ENCODE assay signal across 28 mouse cellular contexts in genomic region chr10:79879527-79879926, GRCm38 (mm10). TPM values are rescaled to one million over a fixed set of nuclear protein-coding genes. Genes with fewer than 3 reads are reported as not detected.
DNase-seq lines count a peak whose midpoint lies in the region; ATAC-seq and TF ChIP-seq lines count a peak whose summit lies in the region.
"Had no signal": no experiment of that assay in that cellular context is flagged by ENCODE, and none has a peak within 500 bp of the region (broad histone marks: within the 10 kb centered on the region; RNA-seq: fewer than 3 reads in every experiment).

No protein-coding gene starts in this region.

- no peak for TF ChIP-seq EP300 in liver, postnatal 0 days (IDR thresholded peaks at IDR 0.05; ENCODE audit: low read depth)

- H3K9ac ChIP-seq in heart, embryonic 13.5 days = 0 out of 2 replicates have a peak overlapping the region, but pooled peaks have one; percentile 37
- H3K9ac ChIP-seq in heart, embryonic 11.5 days (ENCODE audit: low read depth, low read length) = no peak overlapping the region
- no peak overlapping the region for H3K9ac ChIP-seq in liver, postnatal 0 days (replicated peaks)
- H3K9ac ChIP-seq: forebrain, embryonic 12.5 days; limb, embryonic 12.5 days; lung, embryonic 15.5 days; midbrain, embryonic 12.5 days; neural tube, embryonic 15.5 days had no signal

- H3K4me3 ChIP-seq in heart, embryonic 13.5 days = no peak overlapping the region
- H3K4me3 ChIP-seq in heart, embryonic 11.5 days (ENCODE audit: low read depth, low read length) = no peak overlapping the region
- no peak overlapping the region for H3K4me3 ChIP-seq in liver, postnatal 0 days (ENCODE audit: low read depth, low read length)
- H3K4me3 ChIP-seq: embryonic facial prominence, embryonic 13.5 days; erythroblast, embryonic 14.5 days; forebrain, embryonic 12.5 days; limb, embryonic 12.5 days; lung, embryonic 15.5 days; midbrain, embryonic 12.5 days; neural tube, embryonic 15.5 days had no signal

- H3K27ac ChIP-seq in heart, embryonic 13.5 days (replicated peaks) = no peak overlapping the region
- H3K27ac ChIP-seq in heart, embryonic 11.5 days (ENCODE audit: low read depth, low read length) = no peak overlapping the region
- peak overlapping the region; percentile 8; the same call in 1 of the 2 replicates for H3K27ac ChIP-seq in liver, postnatal 0 days (ENCODE audit: low read depth)
- H3K27ac ChIP-seq: embryonic facial prominence, embryonic 13.5 days; forebrain, embryonic 12.5 days; limb, embryonic 12.5 days; lung, embryonic 15.5 days; midbrain, embryonic 12.5 days; neural tube, embryonic 15.5 days had no signal

- TF ChIP-seq CTCF in liver, postnatal 0 days (IDR thresholded peaks at IDR 0.05; ENCODE audit: low read depth) = no peak

- no peak for ATAC-seq in heart, embryonic 13.5 days (ENCODE audit: extremely low read depth, insufficient number of reproducible peaks, low FRiP score, low TSS enrichment)
- ATAC-seq in heart, embryonic 11.5 days (replicated peaks; ENCODE audit: insufficient number of reproducible peaks, low FRiP score, low TSS enrichment) = no peak
- ATAC-seq in granulocyte monocyte progenitor cell, adult 5-6 weeks (replicated peaks; ENCODE audit: poor library complexity, severe bottlenecking) = 0 out of 2 replicates have a peak, but pooled peaks have one; percentile 7
- peak; percentile 28; the same call in 1 of the 2 replicates for ATAC-seq in liver, postnatal 0 days
- ATAC-seq: intestine, postnatal 0 days had no signal

- H3K4me1 ChIP-seq in heart, embryonic 13.5 days = peaks cover 46% of the 10 kb centered on the region
- H3K4me1 ChIP-seq in heart, embryonic 11.5 days (ENCODE audit: control insufficient read depth, insufficient read depth, low read length) = peaks cover 21% of the 10 kb centered on the region
- peaks cover 66% of the 10 kb centered on the region for H3K4me1 ChIP-seq in liver, postnatal 0 days (ENCODE audit: insufficient read depth)

- H3K4me2 ChIP-seq in heart, embryonic 13.5 days = no peak overlapping the region
- no peak overlapping the region for H3K4me2 ChIP-seq in heart, embryonic 11.5 days
- peak overlapping the region; percentile 47; the same call in 1 of the 2 replicates for H3K4me2 ChIP-seq in liver, postnatal 0 days (ENCODE audit: low read depth, low read length)
- H3K4me2 ChIP-seq: embryonic facial prominence, embryonic 13.5 days; forebrain, embryonic 12.5 days; limb, embryonic 12.5 days; lung, embryonic 15.5 days; midbrain, embryonic 12.5 days; neural tube, embryonic 15.5 days had no signal

- no peaks in the 10 kb centered on the region for H3K36me3 ChIP-seq in heart, embryonic 13.5 days
- H3K36me3 ChIP-seq in heart, embryonic 11.5 days (ENCODE audit: control insufficient read depth, insufficient read depth, low read length) = no peaks in the 10 kb centered on the region
- no peaks in the 10 kb centered on the region for H3K36me3 ChIP-seq in liver, postnatal 0 days (replicated peaks; ENCODE audit: insufficient read depth, low read length)
- H3K36me3 ChIP-seq: embryonic facial prominence, embryonic 13.5 days; forebrain, embryonic 12.5 days; limb, embryonic 12.5 days; lung, embryonic 15.5 days; midbrain, embryonic 12.5 days; neural tube, embryonic 15.5 days had no signal

- peak; percentile 17 for DNase-seq in kidney, postnatal 14 days
- DNase-seq in kidney, postnatal 10 days = no peak
- peak; percentile 62 for DNase-seq in liver, postnatal 0 days
- DNase-seq in layer of hippocampus, postnatal 36 days = no peak
- DNase-seq: adrenal gland, postnatal 14 days; cerebellum, adult 8-10 months; cerebellum, postnatal 36 days; embryo, embryonic 11 days; gastrocnemius, postnatal 25 days; heart, postnatal 14 days; lung, postnatal 4 days; right cerebral cortex, adult 18-20 months; thymus, adult 18-20 months; thymus, postnatal 36 days had no signal

- H3K9me3 ChIP-seq in heart, embryonic 13.5 days = no peaks in the 10 kb centered on the region
- H3K9me3 ChIP-seq in heart, embryonic 11.5 days (replicated peaks; ENCODE audit: control insufficient read depth, low read length) = no peaks in the 10 kb centered on the region
- no peaks in the 10 kb centered on the region for H3K9me3 ChIP-seq in liver, postnatal 0 days (ENCODE audit: low read length)
- H3K9me3 ChIP-seq: embryonic facial prominence, embryonic 13.5 days; forebrain, embryonic 12.5 days; limb, embryonic 12.5 days; lung, embryonic 15.5 days; midbrain, embryonic 12.5 days; neural tube, embryonic 15.5 days had no signal

- 30% methylated on average over 3 of the region's 3 CpGs for WGBS in heart, embryonic 13.5 days
- 41% methylated on average over 3 of the region's 3 CpGs for WGBS in heart, embryonic 11.5 days (ENCODE audit: insufficient replicate concordance)
- WGBS in liver, postnatal 0 days (ENCODE audit: insufficient replicate concordance) = 10% methylated on average over 3 of the region's 3 CpGs

- peaks cover 50% of the 10 kb centered on the region for H3K27me3 ChIP-seq in heart, embryonic 13.5 days (replicated peaks)
- H3K27me3 ChIP-seq in heart, embryonic 11.5 days (ENCODE audit: control insufficient read depth, insufficient read depth, low read length) = peaks cover 15% of the 10 kb centered on the region
- peaks cover 9% of the 10 kb centered on the region; the same call in 1 of the 2 replicates for H3K27me3 ChIP-seq in liver, postnatal 0 days (ENCODE audit: insufficient read depth, low read length)

RNA-seq across cellular contexts. Expression of gene Plppr3, which starts 5.1 kb away (rescaled TPM):
- 15.8 and 16.4 TPM in 2 replicates for polyA plus RNA-seq in heart, embryonic 13.5 days (2015; fragmentation: Nextera tagmentation; extraction: Ambion mirVana)
- 14.1 and 14.3 TPM in 2 replicates for polyA plus RNA-seq in heart, embryonic 11.5 days (2014; fragmentation: Nextera tagmentation; extraction: Ambion mirVana)
- total RNA-seq in granulocyte monocyte progenitor cell, adult 5-6 weeks (2014; fragmentation: Nextera tagmentation) = 72.1 and 111 TPM in 2 replicates
- total RNA-seq in granulocyte monocyte progenitor cell, adult 5-6 weeks (2017) = 91.6 and 112 TPM in 2 replicates
- 2.9 and 4.9 TPM in 2 replicates for polyA plus RNA-seq in liver, postnatal 0 days (2015; fragmentation: Nextera tagmentation; extraction: Ambion mirVana)
- 10 to 100 TPM; 28.4 to 28.7 TPM for total RNA-seq in layer of hippocampus, postnatal 36 days (2021)

RNA-seq across cellular contexts. Expression of gene Prtn3, which starts 5.3 kb away (rescaled TPM):
- 2.5 and 2.6 TPM in 2 replicates for polyA plus RNA-seq in heart, embryonic 13.5 days (2015; fragmentation: Nextera tagmentation; extraction: Ambion mirVana)
- polyA plus RNA-seq in heart, embryonic 11.5 days (2014; fragmentation: Nextera tagmentation; extraction: Ambion mirVana) = 2.5 and 3.9 TPM in 2 replicates
- total RNA-seq in granulocyte monocyte progenitor cell, adult 5-6 weeks (2014; fragmentation: Nextera tagmentation) = 2,258 and 3,780 TPM in 2 replicates
- 1,097 and 1,536 TPM in 2 replicates for total RNA-seq in granulocyte monocyte progenitor cell, adult 5-6 weeks (2017)
- polyA plus RNA-seq in liver, postnatal 0 days (2015; fragmentation: Nextera tagmentation; extraction: Ambion mirVana) = 123 and 127 TPM in 2 replicates
- total RNA-seq in layer of hippocampus, postnatal 36 days (2021) = 1 to 10 TPM in 1 of 2 experiments, not detected in 1; 1.0 TPM

RNA-seq across cellular contexts. Expression of gene Elane, which starts 6.5 kb away (rescaled TPM):
- 0.25 and 0.96 TPM in 2 replicates for polyA plus RNA-seq in heart, embryonic 13.5 days (2015; fragmentation: Nextera tagmentation; extraction: Ambion mirVana)
- 0.31 and 0.49 TPM in 2 replicates for polyA plus RNA-seq in heart, embryonic 11.5 days (2014; fragmentation: Nextera tagmentation; extraction: Ambion mirVana)
- total RNA-seq in granulocyte monocyte progenitor cell, adult 5-6 weeks (2014; fragmentation: Nextera tagmentation) = 5,751 and 6,009 TPM in 2 replicates
- total RNA-seq in granulocyte monocyte progenitor cell, adult 5-6 weeks (2017) = 2,814 and 3,772 TPM in 2 replicates
- polyA plus RNA-seq in liver, postnatal 0 days (2015; fragmentation: Nextera tagmentation; extraction: Ambion mirVana) = 180 and 207 TPM in 2 replicates
- total RNA-seq in layer of hippocampus, postnatal 36 days (2021) = not detected
- total RNA-seq: gastrocnemius, postnatal 25 days; heart, postnatal 14 days; layer of hippocampus, postnatal 14 days had no signal
- polyA plus RNA-seq: embryonic facial prominence, embryonic 13.5 days; forebrain, embryonic 12.5 days; hindbrain, embryonic 11.5 days; intestine, postnatal 0 days; limb, embryonic 12.5 days; midbrain, embryonic 12.5 days had no signal

RNA-seq across cellular contexts. Expression of gene Cfd, which starts 11.1 kb away (rescaled TPM):
- not detected in 2 replicates for polyA plus RNA-seq in heart, embryonic 13.5 days (2015; fragmentation: Nextera tagmentation; extraction: Ambion mirVana)
- not detected in 2 replicates for polyA plus RNA-seq in heart, embryonic 11.5 days (2014; fragmentation: Nextera tagmentation; extraction: Ambion mirVana)
- total RNA-seq in granulocyte monocyte progenitor cell, adult 5-6 weeks (2014; fragmentation: Nextera tagmentation) = 1.6 and 4.5 TPM in 2 replicates
- not detected in 2 replicates for total RNA-seq in granulocyte monocyte progenitor cell, adult 5-6 weeks (2017)
- not detected in 2 replicates for polyA plus RNA-seq in liver, postnatal 0 days (2015; fragmentation: Nextera tagmentation; extraction: Ambion mirVana)
- not detected for total RNA-seq in layer of hippocampus, postnatal 36 days (2021)
- total RNA-seq: layer of hippocampus, postnatal 14 days had no signal
- polyA plus RNA-seq: embryonic facial prominence, embryonic 13.5 days; erythroblast, embryonic 14.5 days; forebrain, embryonic 12.5 days; hindbrain, embryonic 11.5 days; intestine, postnatal 0 days; limb, embryonic 12.5 days; lung, embryonic 15.5 days; midbrain, embryonic 12.5 days; neural tube, embryonic 15.5 days; stomach, embryonic 16.5 days had no signal

RNA-seq across cellular contexts. Expression of gene Ptbp1, which starts 25.3 kb away (rescaled TPM):
- 122 and 141 TPM in 2 replicates for polyA plus RNA-seq in heart, embryonic 13.5 days (2015; fragmentation: Nextera tagmentation; extraction: Ambion mirVana)
- 112 TPM in 2 replicates for polyA plus RNA-seq in heart, embryonic 11.5 days (2014; fragmentation: Nextera tagmentation; extraction: Ambion mirVana)
- total RNA-seq in granulocyte monocyte progenitor cell, adult 5-6 weeks (2014; fragmentation: Nextera tagmentation) = 497 and 526 TPM in 2 replicates
- 211 and 216 TPM in 2 replicates for total RNA-seq in granulocyte monocyte progenitor cell, adult 5-6 weeks (2017)
- 55.4 and 59.1 TPM in 2 replicates for polyA plus RNA-seq in liver, postnatal 0 days (2015; fragmentation: Nextera tagmentation; extraction: Ambion mirVana)
- total RNA-seq in layer of hippocampus, postnatal 36 days (2021) = 10 to 100 TPM; 43.1 to 52.6 TPM

Comparison
In these comparisons a context has a peak if more than half of its experiments do, and no peak if none do; other contexts are left out.
1. DNase-seq: peak in kidney, postnatal 14 days (single experiment) and liver, postnatal 0 days (single experiment); none in kidney, postnatal 10 days (single experiment) and layer of hippocampus, postnatal 36 days (0 of 2).
2. ATAC-seq: peak in granulocyte monocyte progenitor cell, adult 5-6 weeks (single experiment) and liver, postnatal 0 days (single experiment); none in heart, embryonic 13.5 days (single experiment) and heart, embryonic 11.5 days (single experiment).
3. RNA of gene Prtn3, which starts 5.3 kb away (polyA plus RNA-seq): 123 to 127 TPM in liver, postnatal 0 days; 2.5 to 3.9 TPM in heart, embryonic 11.5 days and 2.5 to 2.6 TPM in heart, embryonic 13.5 days; every median in the first group is over 10 times any median in the second.
4. RNA of gene Elane, which starts 6.5 kb away (polyA plus RNA-seq): 180 to 207 TPM in liver, postnatal 0 days; 0.31 to 0.49 TPM in heart, embryonic 11.5 days and 0.25 to 0.96 TPM in heart, embryonic 13.5 days; every median in the first group is over 10 times any median in the second.